Mouse (Mus musculus) small intestine, adult 2 months (tissue): ENCODE data around the gene Catsper2.

Experiments used
- CTCF ChIP-seq: fragments of 200-500 bp; IDR thresholded peaks from 2 replicates; pipeline ENCODE4 v1.5.1; 2012; ENCODE audit warnings: low read depth, mild to moderate bottlenecking, control low read depth, inconsistent platforms, low read length, moderate library complexity, mixed read lengths; ENCODE audit not compliant: insufficient replicate concordance, insufficient read length; ENCODE audit errors: extremely low read depth
- POLR2A ChIP-seq: fragments of 200-500 bp; IDR thresholded peaks from 2 replicates; pipeline ENCODE4 v1.6.1; 2012; ENCODE audit warnings: low read depth, mild to moderate bottlenecking, control low read depth, inconsistent platforms, low read length, moderate library complexity

DNA sequence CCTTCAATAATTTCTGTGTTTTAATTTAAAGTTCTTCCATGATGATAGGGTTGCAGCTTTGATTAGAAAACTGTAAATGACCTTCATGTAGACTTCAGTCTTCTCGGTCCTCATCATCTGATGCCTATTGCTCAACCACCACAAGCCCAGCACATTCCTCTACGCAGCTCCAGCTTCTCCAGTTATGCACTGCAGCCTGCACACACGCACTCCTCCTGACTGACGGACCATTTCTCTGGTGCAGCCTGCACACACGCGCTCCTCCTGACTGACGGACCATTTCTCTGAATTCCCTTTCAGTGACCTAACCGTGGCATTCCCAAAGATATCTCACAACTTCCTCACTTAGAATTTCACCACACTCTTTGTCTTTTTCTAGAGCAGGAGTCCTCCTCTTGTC lies 60.4 kb downstream of the Catsper2 start:
- TF ChIP-seq CTCF (no peak), POLR2A (no peak)
